Mouse (Mus musculus) adipose tissue, adult 10 weeks (tissue): Measurements from ENCODE around the gene Arhgef2. TPM values are rescaled to one million over a fixed set of nuclear protein-coding genes. Genes with fewer than 3 reads are reported as not detected.

Experiments
- polyA plus RNA-seq: library from polyadenylated mRNA; stranded (reverse); fragments of 350-450 nt; fragmentation: Illumina TruSeq; extraction: RNeasy Lipid Tissue Mini Kit (QIAGEN cat#74804); gene quantifications from one replicate; pipeline ENCODE4 v1.2.3, GENCODE M21; 2014; ENCODE audit warnings: low read depth, low replicate concordance

Gene Arhgef2
- polyA plus RNA-seq, result 39.9 TPM

GRCm38 (mm10) chr3:88605666-88606065, at the start of gene Arhgef2:
Arhgef2 (plus strand) TSS chr3:88605966.

GRCm38 (mm10) chr3:88575540-88575939, 30.2 kb upstream of the Arhgef2 start, which contains the start of gene Ssr2:
Ssr2 (plus strand) TSS chr3:88575876.

GRCm38 (mm10) chr3:88652846-88653515, 47.2 kb downstream of the Arhgef2 start, which contains the start of gene Rxfp4:
Rxfp4 (minus strand) TSS chr3:88653142.

GRCm38 (mm10) chr3:88684980-88685941, 79.5 kb downstream of the Arhgef2 start, which contains the start of gene Khdc4:
Khdc4 (plus strand) TSS chr3:88685803.

Other genes starting within 250 kb of the Arhgef2 start
- 5.8 TPM for gene Paqr6, start 241.4 kb upstream of the Arhgef2 start, polyA plus RNA-seq
- 173 TPM for gene Bglap3, start 233.2 kb upstream of the Arhgef2 start, polyA plus RNA-seq
- not detected for gene Bglap2, start 227.3 kb upstream of the Arhgef2 start, polyA plus RNA-seq
- gene Bglap, start 221.5 kb upstream of the Arhgef2 start, polyA plus RNA-seq, result not detected
- gene Pmf1, start 195.6 kb upstream of the Arhgef2 start, polyA plus RNA-seq, result 17.2 TPM
- gene Slc25a44, start 180.8 kb upstream of the Arhgef2 start, polyA plus RNA-seq, result 29.8 TPM
- 101 TPM for gene Sema4a, start 144.8 kb upstream of the Arhgef2 start, polyA plus RNA-seq
- 75.5 TPM for gene Lmna, start 96.0 kb upstream of the Arhgef2 start, polyA plus RNA-seq
- gene Mex3a, start 73.6 kb upstream of the Arhgef2 start, polyA plus RNA-seq, result 2.9 TPM
- 66.8 TPM for gene Rab25, start 57.7 kb upstream of the Arhgef2 start, polyA plus RNA-seq
- gene Lamtor2, start 52.9 kb upstream of the Arhgef2 start, polyA plus RNA-seq, result 161 TPM
- 51.1 TPM for gene Ubqln4, start 52.2 kb upstream of the Arhgef2 start, polyA plus RNA-seq
- gene Ssr2, start 30.1 kb upstream of the Arhgef2 start, polyA plus RNA-seq, result 239 TPM
- gene Rxfp4, start 47.2 kb downstream of the Arhgef2 start, polyA plus RNA-seq, result not detected
- gene Khdc4, start 79.8 kb downstream of the Arhgef2 start, polyA plus RNA-seq, result 60.2 TPM
- 39.1 TPM for gene Rit1, start 110.9 kb downstream of the Arhgef2 start, polyA plus RNA-seq
- gene Syt11, start 169.2 kb downstream of the Arhgef2 start, polyA plus RNA-seq, result 7.2 TPM
- gene Gon4l, start 229.3 kb downstream of the Arhgef2 start, polyA plus RNA-seq, result 21.3 TPM